Mouse (Mus musculus): ENCODE data around the gene Fam131a.

- no peak for TF ChIP-seq POLR2A (IDR thresholded peaks at IDR 0.05; ENCODE audit: insufficient read depth, low read depth, low read length)
- no peak for TF ChIP-seq CTCF (IDR thresholded peaks at IDR 0.05; ENCODE audit: insufficient read depth, low read depth, low read length)
Measured at GRCm38 (mm10) chr16:20750518-20750917, 57.5 kb downstream of the Fam131a start.
